ENCODE assay signal across 16 mouse cellular contexts in the genomic region with DNA sequence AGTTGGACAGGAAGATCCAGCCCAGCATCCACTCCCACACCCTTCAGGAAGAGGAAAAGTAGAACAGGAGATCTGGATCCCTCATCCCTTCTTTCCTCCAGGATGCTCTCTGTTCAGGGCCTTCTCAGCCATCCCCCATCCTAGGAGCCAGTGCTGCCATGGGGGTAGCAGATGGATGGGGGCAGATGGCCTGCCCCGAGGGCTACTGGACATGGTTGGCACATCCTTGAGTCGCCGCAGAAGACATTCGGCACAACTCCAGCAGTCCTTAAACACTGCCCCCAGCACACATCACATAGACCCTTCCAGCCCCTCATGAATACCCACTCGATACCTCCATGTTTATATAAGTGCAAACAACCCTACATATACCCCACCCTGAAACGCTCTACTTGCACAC. TPM values are rescaled to one million over a fixed set of nuclear protein-coding genes. Genes with fewer than 3 reads are reported as not detected.
"Had no signal": no experiment of that assay in that cellular context is flagged by ENCODE, and none has a peak within 500 bp of the region (broad histone marks: within the 10 kb centered on the region; RNA-seq: fewer than 3 reads in every experiment).

No protein-coding gene starts in this region.

- H3K9ac ChIP-seq: limb, embryonic 12.5 days; liver, embryonic 14.5 days; midbrain, embryonic 13.5 days; neural tube, embryonic 12.5 days; stomach, embryonic 15.5 days had no signal

- ATAC-seq: midbrain, embryonic 13.5 days had no signal

- DNase-seq: kidney, adult 9 months; kidney, postnatal 36 days; liver; lung, adult 18-20 months; thymus, adult 2 months; thymus, postnatal 25 days had no signal

- H3K27me3 ChIP-seq: limb, embryonic 12.5 days; midbrain, embryonic 13.5 days; neural tube, embryonic 12.5 days; stomach, embryonic 15.5 days had no signal

- H3K4me2 ChIP-seq: limb, embryonic 12.5 days; midbrain, embryonic 13.5 days; neural tube, embryonic 12.5 days; stomach, embryonic 15.5 days had no signal

- H3K4me3 ChIP-seq: layer of hippocampus, adult 2 months; limb, embryonic 12.5 days; midbrain, embryonic 13.5 days; myocyte; neural tube, embryonic 12.5 days; stomach, embryonic 15.5 days had no signal

- H3K27ac ChIP-seq: kidney, postnatal 0 days; layer of hippocampus, adult 2 months; limb, embryonic 12.5 days; liver, embryonic 14.5 days; midbrain, embryonic 13.5 days; neural tube, embryonic 12.5 days; stomach, embryonic 15.5 days had no signal

- H3K9me3 ChIP-seq: limb, embryonic 12.5 days; midbrain, embryonic 13.5 days; neural tube, embryonic 12.5 days; stomach, embryonic 15.5 days had no signal

RNA-seq across cellular contexts. Expression of gene B4galt2, which starts 12.7 kb away (rescaled TPM):
- total RNA-seq: megakaryocyte-erythroid progenitor cell, adult 5-6 weeks; neutrophil, adult 5-6 weeks had no signal

RNA-seq across cellular contexts. Expression of gene Ccdc24, which starts 23.7 kb away (rescaled TPM):
- total RNA-seq: megakaryocyte-erythroid progenitor cell, adult 5-6 weeks; neutrophil, adult 5-6 weeks had no signal
